Mouse (Mus musculus) cerebellum, adult 2 months (tissue): ENCODE results near the gene Mplkip.

Experiments used
- CTCF ChIP-seq: fragments of 200-500 bp; IDR thresholded peaks from 2 replicates; pipeline ENCODE4 v1.5.1; 2011; ENCODE audit warnings: low read depth, mild to moderate bottlenecking, control low read depth, low read length, moderate library complexity, borderline replicate concordance; ENCODE audit not compliant: insufficient read depth
- POLR2A ChIP-seq: fragments of 200-500 bp; IDR thresholded peaks from 2 replicates; pipeline ENCODE4 v1.6.1; 2011; ENCODE audit warnings: low read length, control low read depth, borderline replicate concordance; ENCODE audit not compliant: insufficient read depth

DNA sequence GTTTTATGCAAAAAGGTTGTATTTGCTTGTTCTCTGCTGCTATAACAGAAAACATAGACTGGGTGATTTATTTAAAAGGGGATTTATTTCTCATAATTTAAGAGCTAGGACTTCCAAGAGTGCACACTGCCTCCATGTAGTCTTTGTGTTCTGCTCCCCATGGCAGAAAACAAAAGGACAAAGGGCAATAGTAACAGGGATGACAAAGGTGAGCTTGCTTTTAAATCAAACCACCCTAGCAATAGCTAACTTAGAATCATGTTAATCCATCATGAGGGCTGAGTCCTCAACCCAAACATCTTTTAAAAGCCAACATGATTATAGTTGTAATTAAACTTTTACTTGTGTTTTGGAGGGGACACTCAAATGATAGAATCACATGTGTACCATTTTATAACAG is 5.5 kb upstream of the Mplkip start:
- TF ChIP-seq CTCF (no peak), POLR2A (no peak)
